8 mouse cellular contexts compared by ENCODE assay signal in the genomic region with DNA sequence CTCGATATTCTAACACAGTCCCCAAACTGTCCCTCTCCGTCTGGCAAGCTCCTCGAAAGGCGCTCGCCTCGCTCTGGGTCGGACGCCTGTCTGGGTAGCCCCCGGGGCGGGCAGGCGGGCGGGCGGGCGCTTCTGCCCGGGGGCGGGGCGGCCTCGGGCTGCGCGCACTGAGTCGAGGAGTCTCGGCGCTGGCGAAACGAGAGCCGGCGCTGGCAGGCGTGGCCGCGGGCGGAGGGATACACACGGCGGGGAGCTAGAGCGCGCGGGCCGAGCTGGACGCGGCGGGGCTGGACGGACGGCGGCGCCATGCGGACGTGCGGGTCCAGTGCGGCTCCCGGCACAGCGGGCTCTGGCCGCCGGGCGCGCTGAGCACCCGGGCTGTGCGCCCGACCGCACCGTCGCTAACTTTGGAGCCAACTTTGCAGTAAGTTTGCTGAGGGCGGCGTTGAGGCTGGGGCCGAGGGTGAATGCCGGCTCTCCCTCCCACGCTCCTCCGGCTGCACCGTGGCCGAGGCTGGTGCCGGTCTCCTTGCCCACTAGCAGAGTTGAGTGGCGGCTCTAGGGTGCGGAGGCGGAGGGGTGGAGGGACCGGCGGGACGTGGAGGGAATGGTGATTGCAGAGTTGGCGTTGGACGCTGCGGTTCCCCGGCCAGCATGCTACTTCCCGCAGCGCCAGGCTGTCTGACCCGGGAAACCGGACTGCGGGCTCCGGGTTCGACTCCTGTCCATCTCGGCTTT. TPM values are rescaled to one million over a fixed set of nuclear protein-coding genes. Genes with fewer than 3 reads are reported as not detected.
A peak's percentile ranks its signal among the peaks of the same experiment; 100 is the strongest.
DNase-seq lines count a peak whose midpoint lies in the region; ATAC-seq and TF ChIP-seq lines count a peak whose summit lies in the region.

No protein-coding gene starts in this region.

- H3K4me2 ChIP-seq in embryonic facial prominence, embryonic 15.5 days (replicated peaks), result peak overlapping the region; percentile 74
- peak overlapping the region; percentile 67 for H3K4me2 ChIP-seq in limb, embryonic 11.5 days (ENCODE audit: low read depth, severe bottlenecking)
- peak overlapping the region; percentile 81 for H3K4me2 ChIP-seq in midbrain, embryonic 11.5 days

- no peak overlapping the region for H3K27ac ChIP-seq in bone marrow macrophage, adult 2 months (ENCODE audit: insufficient read depth, low read depth, low read length)
- peak overlapping the region; percentile 96 for H3K27ac ChIP-seq in embryonic facial prominence, embryonic 15.5 days (replicated peaks)
- H3K27ac ChIP-seq in heart, embryonic 10.5 days, result peak overlapping the region; percentile 97
- H3K27ac ChIP-seq in limb, embryonic 11.5 days (replicated peaks; ENCODE audit: low read depth, low read length), result peak overlapping the region; percentile 90
- H3K27ac ChIP-seq in midbrain, embryonic 11.5 days (ENCODE audit: low read depth, low read length), result peak overlapping the region; percentile 89
- peak overlapping the region; percentile 53 for H3K27ac ChIP-seq in small intestine, adult 2 months (ENCODE audit: insufficient read depth, low read depth, low read length)

- ATAC-seq in embryonic facial prominence, embryonic 15.5 days (ENCODE audit: insufficient number of reproducible peaks, low FRiP score, low TSS enrichment, low read depth), result peak; percentile 88
- peak; percentile 82 for ATAC-seq in limb, embryonic 11.5 days (ENCODE audit: insufficient number of reproducible peaks, low FRiP score, low TSS enrichment, low read depth)
- ATAC-seq in midbrain, embryonic 11.5 days (ENCODE audit: low FRiP score), result peak; percentile 84

- peak overlapping the region; percentile 52 for H3K4me3 ChIP-seq in bone marrow macrophage, adult 2 months (ENCODE audit: insufficient read depth, low read length)
- peak overlapping the region; percentile 89 for H3K4me3 ChIP-seq in embryonic facial prominence, embryonic 15.5 days (replicated peaks)
- H3K4me3 ChIP-seq in heart, embryonic 10.5 days, result peak overlapping the region; percentile 80
- H3K4me3 ChIP-seq in limb, embryonic 11.5 days (ENCODE audit: low read depth, low read length), result peak overlapping the region; percentile 86
- H3K4me3 ChIP-seq in midbrain, embryonic 11.5 days (ENCODE audit: low read depth, low read length), result peak overlapping the region; percentile 62
- H3K4me3 ChIP-seq in small intestine, adult 2 months (ENCODE audit: low read depth, low read length), result peak overlapping the region; percentile 83

- under 1% methylated on average over 83 of the region's 87 CpGs for WGBS in embryonic facial prominence, embryonic 15.5 days
- under 1% methylated on average over 87 of the region's 87 CpGs for WGBS in heart, embryonic 10.5 days
- under 1% methylated on average over 87 of the region's 87 CpGs for WGBS in limb, embryonic 11.5 days
- under 1% methylated on average over 75 of the region's 87 CpGs for WGBS in midbrain, embryonic 11.5 days
- WGBS in small intestine, adult 2 months, result under 1% methylated on average over 85 of the region's 87 CpGs

- no peaks in the 10 kb centered on the region for H3K4me1 ChIP-seq in bone marrow macrophage, adult 2 months (ENCODE audit: control insufficient read depth, insufficient read depth, low read length)
- H3K4me1 ChIP-seq in embryonic facial prominence, embryonic 15.5 days, result peaks cover 12% of the 10 kb centered on the region; the same call in 1 of the 2 replicates
- H3K4me1 ChIP-seq in heart, embryonic 10.5 days, result peaks cover 15% of the 10 kb centered on the region
- H3K4me1 ChIP-seq in limb, embryonic 11.5 days (ENCODE audit: control insufficient read depth, insufficient read depth, low read length), result peaks cover 8% of the 10 kb centered on the region
- H3K4me1 ChIP-seq in midbrain, embryonic 11.5 days (ENCODE audit: control insufficient read depth, insufficient read depth, low read length), result peaks cover 5% of the 10 kb centered on the region; the same call in 1 of the 2 replicates
- peaks cover 10% of the 10 kb centered on the region for H3K4me1 ChIP-seq in small intestine, adult 2 months (ENCODE audit: control insufficient read depth, insufficient read depth, insufficient read length, low read length)

- H3K36me3 ChIP-seq in embryonic facial prominence, embryonic 15.5 days, result no peaks in the 10 kb centered on the region
- H3K36me3 ChIP-seq in heart, embryonic 10.5 days, result peaks cover 13% of the 10 kb centered on the region
- no peaks in the 10 kb centered on the region for H3K36me3 ChIP-seq in limb, embryonic 11.5 days (ENCODE audit: control insufficient read depth, insufficient read depth, low read length)
- H3K36me3 ChIP-seq in midbrain, embryonic 11.5 days (ENCODE audit: control insufficient read depth, insufficient read depth, low read length), result no peaks in the 10 kb centered on the region
- peaks cover 2% of the 10 kb centered on the region; the same call in 1 of the 2 replicates for H3K36me3 ChIP-seq in small intestine, adult 2 months (ENCODE audit: control insufficient read depth, insufficient read depth, low read length)

- peak overlapping the region; percentile 82 for H3K9ac ChIP-seq in embryonic facial prominence, embryonic 15.5 days
- H3K9ac ChIP-seq in limb, embryonic 11.5 days (ENCODE audit: low read length), result peak overlapping the region; percentile 86
- H3K9ac ChIP-seq in midbrain, embryonic 11.5 days (ENCODE audit: low read length), result peak overlapping the region; percentile 81

- H3K27me3 ChIP-seq in embryonic facial prominence, embryonic 15.5 days, result no peaks in the 10 kb centered on the region
- H3K27me3 ChIP-seq in heart, embryonic 10.5 days (ENCODE audit: insufficient read depth, poor library complexity, severe bottlenecking), result no peaks in the 10 kb centered on the region
- H3K27me3 ChIP-seq in limb, embryonic 11.5 days (ENCODE audit: control insufficient read depth, insufficient read depth, low read length), result no peaks in the 10 kb centered on the region
- no peaks in the 10 kb centered on the region for H3K27me3 ChIP-seq in midbrain, embryonic 11.5 days (ENCODE audit: control insufficient read depth, insufficient read depth, low read length)
- no peaks in the 10 kb centered on the region for H3K27me3 ChIP-seq in small intestine, adult 2 months (ENCODE audit: control insufficient read depth, insufficient read depth, low read length)

- no peaks in the 10 kb centered on the region for H3K9me3 ChIP-seq in embryonic facial prominence, embryonic 15.5 days (replicated peaks)
- H3K9me3 ChIP-seq in heart, embryonic 10.5 days, result no peaks in the 10 kb centered on the region
- no peaks in the 10 kb centered on the region for H3K9me3 ChIP-seq in limb, embryonic 11.5 days (ENCODE audit: control insufficient read depth, low read length)
- H3K9me3 ChIP-seq in midbrain, embryonic 11.5 days (ENCODE audit: control insufficient read depth, low read length), result no peaks in the 10 kb centered on the region

- peak; percentile 93 for DNase-seq in heart, embryonic 10.5 days (ENCODE audit: low spot score)
- peak; percentile 90 for DNase-seq in kidney, adult 9 months
- DNase-seq in limb, embryonic 11.5 days (ENCODE audit: low spot score), result peak; percentile 94
- peak; percentile 98 for DNase-seq in midbrain, embryonic 11.5 days (ENCODE audit: low spot score, missing footprints)
- DNase-seq in c-Kit-positive CD71-positive TER-119-positive erythroid progenitor cells, embryonic 14.5 days (ENCODE audit: low spot score), result no peak

- TF ChIP-seq CTCF in bone marrow macrophage, adult 2 months (IDR thresholded peaks at IDR 0.05; ENCODE audit: low read depth, low read length), result no peak
- peak; percentile 10; the same call in 1 of the 2 replicates for TF ChIP-seq CTCF in small intestine, adult 2 months (IDR thresholded peaks at IDR 0.05; ENCODE audit: extremely low read depth, insufficient read length, insufficient replicate concordance, low read depth, low read length)

- TF ChIP-seq POLR2A in bone marrow macrophage, adult 2 months (IDR thresholded peaks at IDR 0.05; ENCODE audit: borderline replicate concordance, low read depth, low read length), result no peak
- TF ChIP-seq POLR2A in small intestine, adult 2 months (IDR thresholded peaks at IDR 0.05; ENCODE audit: low read depth, low read length), result no peak

RNA-seq across cellular contexts. Expression of gene Fat1, which starts 2.8 kb away (rescaled TPM):
- polyA plus RNA-seq in bone marrow macrophage, adult 2 months (2012; ENCODE audit: insufficient read depth, insufficient read length, missing spikeins), result 0.63 and 1.4 TPM in 2 replicates
- polyA plus RNA-seq in embryonic facial prominence, embryonic 15.5 days (2015; fragmentation: Nextera tagmentation; extraction: Ambion mirVana), result 24.2 and 24.8 TPM in 2 replicates
- 16.2 and 18.0 TPM in 2 replicates for polyA plus RNA-seq in heart, embryonic 10.5 days (2016; fragmentation: Nextera tagmentation; extraction: Ambion mirVana)
- polyA plus RNA-seq in limb, embryonic 11.5 days (2014; fragmentation: Nextera tagmentation; extraction: Ambion mirVana), result 35.6 and 37.0 TPM in 2 replicates
- polyA plus RNA-seq in midbrain, embryonic 11.5 days (2014; fragmentation: Nextera tagmentation; extraction: Ambion mirVana), result 23.1 and 25.1 TPM in 2 replicates
- 20.4 and 54.0 TPM in 2 replicates for polyA plus RNA-seq in small intestine, adult 2 months (2012; rRNA removed)
